Mouse (Mus musculus): Measurements from ENCODE around the gene Stard9.

GRCm38 (mm10) chr2:120724176-120724575 is 95.3 kb downstream of the Stard9 start:
- TF ChIP-seq CTCF (IDR thresholded peaks at IDR 0.05; ENCODE audit: borderline replicate concordance, insufficient read depth, low read depth, low read length) (no peak), POLR2A (IDR thresholded peaks at IDR 0.05; ENCODE audit: borderline replicate concordance, insufficient read depth, low read length) (no peak)

Measured in cerebellum, adult 2 months (tissue).